Mouse (Mus musculus) left cerebral cortex, adult 2 months (tissue): Measurements from ENCODE around the gene Lax1. TPM values are rescaled to one million over a fixed set of nuclear protein-coding genes. Genes with fewer than 3 reads are reported as not detected.
"Not testable (repeated sequence)": the region's sequence is repeated elsewhere in the genome, so short reads cannot be mapped to it uniquely, and the experiment has no call there.

ENCODE experiments used
- DNase-seq, 2 experiments: peaks; one replicate each; pipeline ENCODE4 v3.0.0; 2021 to 2022; ENCODE audit warnings: low spot score in 2 of 2, mixed read lengths in 1 of 2; ENCODE audit errors: extremely low spot score in 1 of 2
- H3K27ac ChIP-seq: fragments of 200-600 bp; 2 replicates; pipeline ENCODE4 v1.8.1; 2022
- H3K4me3 ChIP-seq: fragments of 200-600 bp; 2 replicates; pipeline ENCODE4 v1.8.1; 2022
- CTCF ChIP-seq: fragments of 200-600 bp; IDR thresholded peaks from 2 replicates; pipeline ENCODE4 v1.8.1; 2022; ENCODE audit warnings: antibody characterized with exemption, mild to moderate bottlenecking, moderate library complexity
- intact Hi-C: fragments of 180-260 bp; cut with DNase I; formaldehyde crosslinking; loops from one replicate; pipeline ENCODE4 v1.15.1; 2025
- total RNA-seq, 2 experiments: library from RNA; stranded (reverse); gene quantifications; 2 replicates each; pipeline ENCODE4 v1.2.3; 2021

Gene Lax1
- total RNA-seq, 2 experiments from 2014 or later, result 0.65 TPM; not detected in 1

GRCm38 (mm10) chr1:133685749-133686519 is 4.0 kb downstream of the Lax1 start:
- intact Hi-C loops, result no loop called here
- DNase-seq, result no peak
- no peak overlapping the region for H3K27ac ChIP-seq
- no peak for TF ChIP-seq CTCF
- H3K4me3 ChIP-seq, result no peak overlapping the region

GRCm38 (mm10) chr1:133671801-133672200 is 18.1 kb downstream of the Lax1 start:
- Histone ChIP-seq H3K4me3 (no peak overlapping the region), H3K27ac (no peak overlapping the region)
- no peak for DNase-seq
- TF ChIP-seq CTCF, result no peak
- intact Hi-C loops, result no loop called here

- intact Hi-C loops, result no loop called here
- Histone ChIP-seq H3K4me3 (no peak overlapping the region), H3K27ac (no peak overlapping the region)
- TF ChIP-seq CTCF, result no peak
- DNase-seq, result no peak
Observed at GRCm38 (mm10) chr1:133671266-133671665, 18.6 kb downstream of the Lax1 start.

- no peak for DNase-seq
- TF ChIP-seq CTCF, result no peak
- intact Hi-C loops, result no loop called here
- H3K27ac ChIP-seq, result no peak overlapping the region
- no peak overlapping the region for H3K4me3 ChIP-seq
Observed at GRCm38 (mm10) chr1:133670776-133671175, 19.1 kb downstream of the Lax1 start.

GRCm38 (mm10) chr1:133670190-133670589 is 19.7 kb downstream of the Lax1 start:
- no peak for DNase-seq
- intact Hi-C loops, result no loop called here
- TF ChIP-seq CTCF, result no peak
- H3K4me3 ChIP-seq, result no peak overlapping the region
- H3K27ac ChIP-seq, result no peak overlapping the region

- TF ChIP-seq CTCF, result no peak
- intact Hi-C loops, result no loop called here
- Histone ChIP-seq H3K27ac (no peak overlapping the region), H3K4me3 (no peak overlapping the region)
- no peak for DNase-seq
Observed at GRCm38 (mm10) chr1:133668618-133669017, 21.3 kb downstream of the Lax1 start.

GRCm38 (mm10) chr1:133667721-133668120 is 22.2 kb downstream of the Lax1 start:
- H3K4me3 ChIP-seq, result no peak overlapping the region
- H3K27ac ChIP-seq, result no peak overlapping the region
- no peak for TF ChIP-seq CTCF
- intact Hi-C loops, result no loop called here
- no peak for DNase-seq

GRCm38 (mm10) chr1:133665713-133666112 is 24.2 kb downstream of the Lax1 start:
- H3K27ac ChIP-seq, DNase-seq, intact Hi-C loops, H3K4me3 ChIP-seq: not testable (repeated sequence)

- peak overlapping the region; percentile 50 for H3K27ac ChIP-seq
- intact Hi-C loops, result loop anchor here (5.0 kb wide), 1 partner anchor 383 kb away; no protein-coding TSS in a partner anchor
- no peak overlapping the region for H3K4me3 ChIP-seq
- TF ChIP-seq CTCF, result no peak
- DNase-seq, result no peak
Observed at GRCm38 (mm10) chr1:133664203-133664970, 25.5 kb downstream of the Lax1 start.

GRCm38 (mm10) chr1:133663427-133663826 is 26.5 kb downstream of the Lax1 start:
- TF ChIP-seq CTCF, result no peak
- Histone ChIP-seq H3K27ac (peak overlapping the region; percentile 61; the same call in 1 of the 2 replicates), H3K4me3 (no peak overlapping the region)
- intact Hi-C loops, result loop anchor here (2.0 to 5.0 kb wide), 2 partner anchors 243 to 384 kb away; partner anchors contain the start of gene Optc
- peak in 1 of 2 experiments; percentile 24 for DNase-seq

- TF ChIP-seq CTCF, result no peak
- intact Hi-C loops, result loop anchor here (2.0 to 5.0 kb wide), 2 partner anchors 244 to 384 kb away; partner anchors contain the start of gene Optc
- no peak for DNase-seq
- H3K4me3 ChIP-seq, result no peak overlapping the region
- peak overlapping the region; percentile 61; the same call in 1 of the 2 replicates for H3K27ac ChIP-seq
Observed at GRCm38 (mm10) chr1:133662941-133663340, 27.0 kb downstream of the Lax1 start.
